Mouse (Mus musculus) spleen, postnatal 14 days (tissue): ENCODE results near the gene Pdzd2.
A peak's percentile ranks its signal among the peaks of the same experiment; 100 is the strongest.

ENCODE experiments used
- DNase-seq, 2 experiments: peaks; one replicate each; pipeline ENCODE4 v3.0.0; 2021 to 2022; ENCODE audit warnings: low spot score in 2 of 2

Gene Pdzd2

GRCm38 (mm10) chr15:12479326-12479725 is 260.4 kb downstream of the Pdzd2 start:
- DNase-seq: peak in 1 of 2 experiments; percentile 1

- no peak for DNase-seq
Measured at GRCm38 (mm10) chr15:12473596-12473995, 266.1 kb downstream of the Pdzd2 start.

GRCm38 (mm10) chr15:12472646-12473045 is 267.1 kb downstream of the Pdzd2 start:
- DNase-seq: no peak

GRCm38 (mm10) chr15:12470900-12471838 is 268.6 kb downstream of the Pdzd2 start:
- DNase-seq: no peak

GRCm38 (mm10) chr15:12468625-12469024 is 271.1 kb downstream of the Pdzd2 start:
- no peak for DNase-seq

GRCm38 (mm10) chr15:12465748-12466147 is 274.0 kb downstream of the Pdzd2 start:
- no peak for DNase-seq

- no peak for DNase-seq
Measured at GRCm38 (mm10) chr15:12456808-12457207, 282.9 kb downstream of the Pdzd2 start.

- no peak for DNase-seq
Measured at GRCm38 (mm10) chr15:12453343-12453742, 286.4 kb downstream of the Pdzd2 start.

- no peak for DNase-seq
Measured at GRCm38 (mm10) chr15:12452141-12452995, 287.4 kb downstream of the Pdzd2 start.

- no peak for DNase-seq
Measured at GRCm38 (mm10) chr15:12451448-12451847, 288.3 kb downstream of the Pdzd2 start.

- no peak for DNase-seq
Measured at GRCm38 (mm10) chr15:12450790-12451189, 288.9 kb downstream of the Pdzd2 start.

GRCm38 (mm10) chr15:12449321-12449720 is 290.4 kb downstream of the Pdzd2 start:
- no peak for DNase-seq

GRCm38 (mm10) chr15:12447021-12447434 is 292.7 kb downstream of the Pdzd2 start:
- no peak for DNase-seq

- no peak for DNase-seq
Measured at GRCm38 (mm10) chr15:12444551-12444950, 295.2 kb downstream of the Pdzd2 start.

- DNase-seq: no peak
Measured at GRCm38 (mm10) chr15:12439351-12439751, 300.4 kb downstream of the Pdzd2 start.

- no peak for DNase-seq
Measured at GRCm38 (mm10) chr15:12438691-12439090, 301.0 kb downstream of the Pdzd2 start.

GRCm38 (mm10) chr15:12438081-12438480 is 301.6 kb downstream of the Pdzd2 start:
- no peak for DNase-seq

GRCm38 (mm10) chr15:12435910-12436309 is 303.8 kb downstream of the Pdzd2 start:
- no peak for DNase-seq

GRCm38 (mm10) chr15:12433893-12434599 is 305.7 kb downstream of the Pdzd2 start:
- no peak for DNase-seq

GRCm38 (mm10) chr15:12432879-12433278 is 306.8 kb downstream of the Pdzd2 start:
- DNase-seq: no peak

- no peak for DNase-seq
Measured at GRCm38 (mm10) chr15:12432320-12432719, 307.4 kb downstream of the Pdzd2 start.

GRCm38 (mm10) chr15:12431684-12432083 is 308.0 kb downstream of the Pdzd2 start:
- DNase-seq: no peak
